Mouse (Mus musculus): ENCODE data around the gene Fam81a.

Fam81a gene

DNA sequence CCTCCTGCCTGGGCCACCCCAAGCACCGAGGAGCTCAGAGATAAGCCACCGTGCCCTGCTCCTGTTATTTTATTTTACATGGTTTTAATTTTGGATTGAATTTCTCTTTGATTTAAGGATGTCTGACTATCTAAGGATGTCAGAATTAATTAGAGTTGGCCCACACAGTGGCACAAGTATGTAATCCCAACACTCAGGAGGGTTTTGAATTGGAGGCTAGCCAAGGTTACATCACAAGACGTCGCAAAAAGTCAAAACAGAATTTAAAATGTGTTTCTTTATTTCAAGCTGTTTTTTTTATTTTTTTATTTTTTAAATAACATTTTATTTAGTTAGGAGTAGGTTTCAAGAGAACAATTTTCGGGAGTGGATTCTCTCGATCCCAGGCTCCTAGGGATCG lies 31.5 kb downstream of the Fam81a start:
- in situ Hi-C loops (cut with MboI; ENCODE audit: low sequenced_read_pairs) = loop anchor here (25.0 kb wide), 1 partner anchor 201 kb away; no protein-coding TSS in a partner anchor

- in situ Hi-C loops (cut with MboI; ENCODE audit: low sequenced_read_pairs) = loop anchor here (25.0 kb wide), 1 partner anchor 203 kb away; no protein-coding TSS in a partner anchor
Measured at GRCm38 (mm10) chr9:70109279-70109678, 33.1 kb downstream of the Fam81a start.

DNA sequence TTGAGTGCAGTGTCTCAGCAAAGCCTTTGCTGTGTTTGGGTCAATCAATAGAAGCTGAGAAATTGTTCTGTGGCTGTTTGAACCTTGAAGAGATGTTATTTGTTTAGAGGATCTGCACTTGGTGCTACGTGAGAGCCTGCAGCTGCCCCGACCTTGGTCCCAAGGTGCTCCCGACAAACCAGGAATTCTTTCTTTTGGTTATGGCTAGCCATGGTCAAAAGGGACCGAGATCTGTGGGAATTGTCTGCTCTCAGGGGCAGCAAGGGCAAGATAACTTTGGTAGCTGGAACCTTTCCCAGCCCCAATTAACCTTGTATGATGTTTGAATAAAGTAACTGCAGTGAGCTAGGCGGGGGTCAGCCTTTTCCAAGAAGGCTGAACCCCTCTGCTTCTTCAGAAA lies 34.2 kb downstream of the Fam81a start:
- in situ Hi-C loops (cut with MboI; ENCODE audit: low sequenced_read_pairs) = loop anchor here (25.0 kb wide), 1 partner anchor 204 kb away; no protein-coding TSS in a partner anchor

DNA sequence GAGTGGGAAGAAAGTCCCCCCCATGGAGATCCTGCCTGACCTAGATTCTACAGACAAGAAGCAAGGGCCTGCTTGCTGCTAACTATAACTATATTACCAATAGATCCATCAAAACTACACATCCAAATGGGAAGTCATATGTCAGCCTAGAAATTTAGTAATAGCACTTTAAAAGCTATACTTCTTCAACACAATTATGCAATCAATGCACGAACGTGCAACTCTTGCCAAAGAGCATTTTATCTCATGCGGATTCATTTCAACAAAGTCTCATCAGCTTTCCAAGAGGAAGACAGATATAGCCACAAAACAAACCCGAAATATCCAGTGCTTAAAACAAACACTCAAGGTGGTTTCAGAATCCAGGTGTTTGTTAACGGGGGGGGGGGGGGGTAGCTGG lies 36.8 kb downstream of the Fam81a start:
- in situ Hi-C loops (cut with MboI; ENCODE audit: low sequenced_read_pairs) = loop anchor here (25.0 kb wide), 1 partner anchor 207 kb away; no protein-coding TSS in a partner anchor

DNA sequence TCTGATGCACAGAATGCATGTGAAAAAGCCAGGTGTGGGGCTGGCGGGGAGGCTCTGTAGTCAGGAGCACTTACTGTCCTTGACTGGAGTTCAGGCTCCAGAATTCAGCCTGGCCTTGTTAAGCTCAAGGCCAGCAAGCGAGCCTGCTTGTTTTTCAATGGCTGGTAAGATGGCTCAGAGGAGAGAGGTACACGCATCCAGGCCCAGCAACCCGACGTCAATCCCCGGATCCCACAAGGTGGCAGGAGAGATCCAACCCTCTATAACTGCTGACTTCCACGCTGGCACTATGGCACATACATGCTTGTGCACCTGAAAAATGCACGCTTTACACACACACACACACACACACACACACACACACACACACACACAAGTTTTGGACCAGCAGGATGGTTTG lies 39.3 kb downstream of the Fam81a start:
- in situ Hi-C loops (cut with MboI; ENCODE audit: low sequenced_read_pairs) = loop anchor here (25.0 kb wide), 1 partner anchor 209 kb away; no protein-coding TSS in a partner anchor

DNA sequence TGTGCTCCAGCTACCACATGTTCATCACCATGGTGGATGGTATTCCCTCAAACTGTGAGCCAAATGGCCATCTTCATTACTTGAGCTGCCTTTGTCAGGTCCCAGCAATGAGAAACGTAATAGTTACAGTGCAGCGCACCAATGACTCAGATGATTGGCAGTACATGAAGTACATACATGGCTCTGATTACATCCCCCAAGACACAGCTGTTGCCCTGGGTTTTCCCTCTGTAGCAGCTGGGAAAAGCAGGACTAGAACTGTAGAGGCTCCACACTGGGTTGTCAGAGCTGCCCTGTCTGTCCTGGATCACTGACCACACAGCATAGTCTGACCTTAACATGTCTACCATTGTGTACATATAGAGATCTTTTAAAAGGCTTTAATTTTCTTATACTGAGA lies 44.8 kb downstream of the Fam81a start:
- in situ Hi-C loops (cut with MboI; ENCODE audit: low sequenced_read_pairs) = loop anchor here (25.0 kb wide), 1 partner anchor 585 kb away; no protein-coding TSS in a partner anchor

DNA sequence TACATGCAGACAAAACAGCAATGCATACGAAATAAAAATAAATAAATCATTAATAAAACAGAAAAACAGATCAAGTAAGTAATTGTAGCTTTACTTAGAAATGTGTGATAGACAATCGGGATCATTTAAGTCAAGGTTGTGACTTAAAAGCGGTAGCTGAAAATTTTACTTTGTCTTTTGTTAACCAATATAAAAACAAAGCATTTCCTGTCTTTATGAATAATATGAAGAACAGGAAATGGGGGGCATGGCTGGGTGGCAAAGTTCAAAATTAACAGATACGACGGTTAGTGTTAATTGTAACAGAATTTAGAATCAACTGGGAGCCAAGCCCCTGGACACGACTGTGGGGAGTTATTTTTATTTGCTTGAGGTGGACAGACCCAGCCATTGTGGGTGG lies 47.3 kb downstream of the Fam81a start:
- in situ Hi-C loops (cut with MboI; ENCODE audit: low sequenced_read_pairs) = loop anchor here (25.0 kb wide), 1 partner anchor 583 kb away; no protein-coding TSS in a partner anchor

DNA sequence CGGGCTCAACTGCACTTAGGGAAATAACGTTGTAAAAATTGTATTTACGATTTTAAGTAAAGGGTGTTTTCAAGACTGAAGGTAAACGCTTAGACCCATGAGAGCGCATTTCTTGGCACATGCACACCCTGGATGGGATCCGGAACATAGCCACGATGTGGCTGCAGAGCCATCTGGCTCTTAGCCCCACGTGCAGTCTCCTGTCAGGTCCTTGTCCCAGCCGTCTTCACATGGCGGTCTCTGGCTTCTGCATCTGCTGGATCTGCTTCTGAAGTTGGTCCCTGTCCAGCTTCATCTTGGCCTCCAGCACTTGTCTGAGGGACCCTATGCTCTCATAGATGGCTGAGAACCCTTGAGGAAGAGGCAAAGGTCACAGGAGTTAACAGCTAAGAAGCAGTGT lies 51.8 kb downstream of the Fam81a start:
- in situ Hi-C loops (cut with MboI; ENCODE audit: low sequenced_read_pairs) = loop anchor here (25.0 kb wide), 1 partner anchor 578 kb away; no protein-coding TSS in a partner anchor

DNA sequence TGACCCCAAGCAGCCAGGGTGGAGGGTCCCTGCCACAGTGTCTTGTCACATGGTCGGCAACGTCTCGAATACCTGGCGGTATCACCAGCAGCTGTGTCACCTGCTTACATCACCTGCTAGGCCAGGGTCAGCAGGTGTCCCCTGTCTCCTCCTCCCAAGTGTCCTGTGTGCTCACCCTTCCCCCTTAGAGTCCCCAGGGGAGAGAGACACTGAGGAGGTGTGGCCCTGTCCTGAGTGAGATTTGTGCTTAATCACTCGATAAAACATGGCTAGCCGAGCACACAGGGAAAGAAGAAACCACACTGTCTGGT lies 53.6 kb downstream of the Fam81a start:
- in situ Hi-C loops (cut with MboI; ENCODE audit: low sequenced_read_pairs) = loop anchor here (25.0 kb wide), 1 partner anchor 576 kb away; no protein-coding TSS in a partner anchor

- in situ Hi-C loops (cut with MboI; ENCODE audit: low sequenced_read_pairs) = loop anchor here (25.0 kb wide), 1 partner anchor 576 kb away; no protein-coding TSS in a partner anchor
Measured at GRCm38 (mm10) chr9:70088041-70088785, 54.1 kb downstream of the Fam81a start.

DNA sequence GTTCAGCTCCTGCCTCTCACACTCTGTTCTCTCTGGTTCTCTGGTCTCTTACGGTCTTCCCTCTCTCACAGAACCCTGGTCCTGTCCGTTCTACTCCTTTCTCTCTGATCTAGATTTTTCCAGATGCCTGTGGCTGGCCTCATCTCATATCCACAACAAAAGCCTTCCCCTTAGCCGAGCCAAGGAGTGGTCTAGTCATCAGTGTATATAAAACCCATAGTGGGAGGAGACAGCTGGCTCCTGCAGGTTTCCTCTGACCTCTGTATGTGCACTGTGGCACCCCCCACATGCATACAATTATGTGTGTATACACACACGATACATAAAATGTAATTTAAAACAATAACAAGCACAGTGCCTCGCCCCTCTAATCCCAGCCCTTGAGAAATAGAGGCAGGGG lies 55.0 kb downstream of the Fam81a start:
- in situ Hi-C loops (cut with MboI; ENCODE audit: low sequenced_read_pairs) = loop anchor here (25.0 kb wide), 1 partner anchor 575 kb away; no protein-coding TSS in a partner anchor

DNA sequence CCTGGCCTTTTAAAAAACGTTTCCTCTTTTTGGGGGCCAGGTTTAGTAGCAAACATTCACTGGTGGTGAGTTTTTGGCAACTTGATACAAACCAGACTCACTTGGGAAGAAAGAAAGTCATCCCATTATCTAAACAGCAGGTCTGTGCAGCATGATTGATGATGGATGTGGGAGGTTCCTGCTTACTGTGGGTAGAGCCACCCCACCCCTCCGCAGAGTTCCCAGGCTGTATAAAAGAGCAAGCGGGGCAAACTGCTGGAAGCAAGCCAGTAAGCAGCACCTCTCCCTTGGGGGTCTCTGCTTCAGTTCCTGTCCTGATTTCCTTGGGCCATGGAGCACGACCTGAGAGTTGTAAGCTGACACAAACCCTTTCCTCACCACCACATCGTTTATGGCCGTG lies 56.3 kb downstream of the Fam81a start:
- in situ Hi-C loops (cut with MboI; ENCODE audit: low sequenced_read_pairs) = loop anchor here (25.0 kb wide), 1 partner anchor 574 kb away; no protein-coding TSS in a partner anchor

DNA sequence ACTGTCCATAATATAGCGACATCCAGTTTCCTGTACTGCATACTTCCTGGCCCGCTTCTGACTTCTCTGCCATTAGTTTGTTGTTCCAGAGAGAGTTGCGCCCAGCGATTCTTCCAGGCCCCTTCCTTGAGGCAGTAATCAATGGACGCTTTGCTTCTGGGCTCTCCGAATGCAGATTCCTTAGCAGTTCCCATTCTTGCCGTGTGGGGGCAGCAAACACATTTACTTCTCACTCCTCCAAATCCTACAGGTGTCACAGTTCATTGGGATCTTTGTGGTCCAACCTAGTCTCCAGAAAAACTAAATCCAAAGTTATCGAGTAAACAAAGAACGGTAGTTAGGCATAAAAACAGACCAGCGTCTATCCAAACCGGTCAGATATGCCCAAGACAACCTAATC lies 58.3 kb downstream of the Fam81a start:
- in situ Hi-C loops (cut with MboI; ENCODE audit: low sequenced_read_pairs) = loop anchor here (25.0 kb wide), 1 partner anchor 572 kb away; no protein-coding TSS in a partner anchor

DNA sequence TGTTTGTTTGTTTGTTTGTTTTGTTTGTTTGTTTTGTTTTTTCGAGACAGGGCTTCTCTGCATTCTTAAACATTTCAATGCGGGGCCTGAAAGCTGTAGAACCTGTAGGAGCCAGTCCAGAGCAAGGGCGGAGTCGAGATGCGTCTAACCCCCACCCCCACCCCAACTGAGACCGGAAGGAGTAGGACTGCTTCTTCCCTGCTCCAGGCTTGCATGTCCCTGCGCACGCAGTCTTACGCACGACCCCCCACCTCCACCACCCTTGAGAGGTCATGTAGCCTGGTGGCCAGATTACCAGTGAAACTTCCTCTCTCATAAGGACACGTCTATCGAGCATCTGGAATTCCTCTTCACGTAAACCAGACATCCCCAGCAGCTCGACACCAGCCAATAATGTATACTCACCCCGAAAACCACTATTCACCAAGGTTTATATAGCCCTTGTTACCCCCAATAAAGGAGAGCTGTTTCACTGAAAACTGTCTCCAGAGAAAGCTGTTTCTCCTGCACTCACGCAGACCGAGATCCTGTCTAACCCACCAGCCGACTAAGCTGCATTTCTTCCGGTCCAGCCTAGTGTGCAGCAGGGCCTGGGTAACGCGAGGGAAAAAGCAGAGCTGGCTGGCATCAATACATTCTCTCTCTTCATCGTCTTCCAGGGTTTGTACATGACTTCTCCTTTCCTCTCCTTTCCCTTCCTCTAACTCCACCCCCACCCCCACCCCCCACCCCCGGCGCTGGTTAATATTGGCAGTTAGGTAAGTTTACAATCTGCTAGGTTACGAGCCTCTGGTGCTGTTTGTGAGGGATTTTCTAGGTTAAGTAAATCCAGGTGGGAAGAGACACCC lies 59.8 kb downstream of the Fam81a start:
- in situ Hi-C loops (cut with MboI; ENCODE audit: low sequenced_read_pairs) = loop anchor here (25.0 kb wide), 1 partner anchor 570 kb away; no protein-coding TSS in a partner anchor

GRCm38 (mm10) chr9:70081767-70082166 lies 60.6 kb downstream of the Fam81a start:
- in situ Hi-C loops (cut with MboI; ENCODE audit: low sequenced_read_pairs) = loop anchor here (25.0 kb wide), 1 partner anchor 569 kb away; no protein-coding TSS in a partner anchor

DNA sequence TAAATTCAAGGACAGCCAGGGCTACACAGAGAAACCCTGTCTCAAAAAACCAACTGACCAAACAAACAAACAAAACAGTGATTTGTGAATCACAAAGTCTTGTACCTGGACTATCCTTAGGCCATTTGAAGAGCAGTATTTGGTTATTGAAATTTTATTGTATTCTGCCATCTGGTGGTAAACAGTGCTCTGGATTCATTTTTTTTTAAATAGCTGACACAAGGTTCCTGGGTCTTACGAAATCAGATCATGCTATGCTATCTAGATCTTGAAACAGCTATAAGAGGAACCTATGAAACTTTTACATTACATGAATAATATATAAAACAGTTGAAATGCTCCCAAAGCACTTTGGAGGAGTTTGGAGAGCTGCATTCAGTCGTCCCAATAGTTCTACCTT lies 61.4 kb downstream of the Fam81a start:
- in situ Hi-C loops (cut with MboI; ENCODE audit: low sequenced_read_pairs) = loop anchor here (25.0 kb wide), 1 partner anchor 569 kb away; no protein-coding TSS in a partner anchor

GRCm38 (mm10) chr9:70080027-70080800 lies 62.1 kb downstream of the Fam81a start:
- in situ Hi-C loops (cut with MboI; ENCODE audit: low sequenced_read_pairs) = loop anchor here (25.0 kb wide), 1 partner anchor 568 kb away; no protein-coding TSS in a partner anchor

GRCm38 (mm10) chr9:70078034-70078433 lies 64.3 kb downstream of the Fam81a start:
- in situ Hi-C loops (cut with MboI; ENCODE audit: low sequenced_read_pairs) = loop anchor here (25.0 kb wide), 1 partner anchor 566 kb away; no protein-coding TSS in a partner anchor

GRCm38 (mm10) chr9:70077170-70077569 lies 65.2 kb downstream of the Fam81a start:
- in situ Hi-C loops (cut with MboI; ENCODE audit: low sequenced_read_pairs) = loop anchor here (25.0 kb wide), 1 partner anchor 565 kb away; no protein-coding TSS in a partner anchor

- in situ Hi-C loops (cut with MboI; ENCODE audit: low sequenced_read_pairs) = no loop called here
Measured at GRCm38 (mm10) chr9:70072387-70072786, 70.0 kb downstream of the Fam81a start.
